Mouse (Mus musculus) retina, postnatal 1 day (tissue): ENCODE data around the gene Gm11007.
"Not testable (repeated sequence)": the region's sequence is repeated elsewhere in the genome, so short reads cannot be mapped to it uniquely, and the experiment has no call there.

Source experiments
- DNase-seq: peaks from one replicate; pipeline ENCODE4 v3.0.0-alpha.2; 2012

Gene Gm11007

GRCm38 (mm10) chr2:175643678-175644077 is at the start of gene Gm11007:
Gene Gm11007 (plus strand): TSS chr2:175643978.
- DNase-seq: not testable (repeated sequence)
